Mouse (Mus musculus) heart, adult 2 months (tissue): ENCODE data around the gene Hnrnpul1. TPM values are rescaled to one million over a fixed set of nuclear protein-coding genes. Genes with fewer than 3 reads are reported as not detected.

Experiments
- DNase-seq, 2 experiments: peaks; one replicate each; pipeline ENCODE4 v3.0.0; 2021
- H3K27ac ChIP-seq: fragments of 200-600 bp; 2 replicates; pipeline ENCODE4 v1.8.1; 2022
- H3K27me3 ChIP-seq: fragments of 200-500 bp; 2 replicates; pipeline ENCODE4 v1.6.1; 2012; ENCODE audit warnings: mild to moderate bottlenecking, low read length, inconsistent platforms, mixed read lengths; ENCODE audit not compliant: control insufficient read depth, insufficient read depth
- H3K36me3 ChIP-seq: fragments of 200-500 bp; 2 replicates; pipeline ENCODE4 v1.6.1; 2012; ENCODE audit warnings: low read length, inconsistent platforms; ENCODE audit not compliant: control insufficient read depth, insufficient read depth
- H3K4me1 ChIP-seq: fragments of 200-500 bp; 2 replicates; pipeline ENCODE4 v1.6.1; 2011; ENCODE audit warnings: low read length; ENCODE audit not compliant: control insufficient read depth, insufficient read depth
- H3K4me3 ChIP-seq: fragments of 200-600 bp; 2 replicates; pipeline ENCODE4 v1.8.1; 2022
- H3K79me2 ChIP-seq: fragments of 200-500 bp; replicated peaks from 2 replicates; pipeline ENCODE4 v1.6.1; 2012; ENCODE audit warnings: mild to moderate bottlenecking, inconsistent platforms, low read length, moderate library complexity, mixed read lengths; ENCODE audit not compliant: control insufficient read depth, insufficient read depth
- H3K9ac ChIP-seq: fragments of 200-500 bp; 2 replicates; pipeline ENCODE4 v1.6.1; 2012; ENCODE audit warnings: low read depth, mild to moderate bottlenecking, control low read depth, inconsistent platforms, low read length, mixed read lengths
- CTCF ChIP-seq: fragments of 200-600 bp; IDR thresholded peaks from 2 replicates; pipeline ENCODE4 v1.8.1; 2022; ENCODE audit warnings: antibody characterized with exemption, mild to moderate bottlenecking, moderate library complexity
- EP300 ChIP-seq: fragments of 200-500 bp; IDR thresholded peaks from 2 replicates; pipeline ENCODE4 v1.6.1; 2011; ENCODE audit warnings: low read depth, low read length, control low read depth; ENCODE audit not compliant: insufficient read depth
- POLR2A ChIP-seq: fragments of 200-500 bp; IDR thresholded peaks from 2 replicates; pipeline ENCODE4 v1.6.1; 2011; ENCODE audit warnings: mild to moderate bottlenecking, low read depth, low read length, control low read depth; ENCODE audit not compliant: insufficient read depth
- WGBS: fragments of 180-500 bp; shearing (Covaris S2); methylation state at CpG from one replicate; pipeline ENCODE4 v1.1.7; 2018; 5-methylcytosine and 5-hydroxymethylcytosine counted together
- intact Hi-C: fragments of 180-260 bp; cut with DNase I; formaldehyde crosslinking; loops from one replicate; pipeline ENCODE4 v1.15.1; 2025
- polyA plus RNA-seq: library from polyadenylated mRNA; depleted of rRNA; stranded (reverse); fragments of >200 nt; gene quantifications from 2 replicates; pipeline ENCODE4 v1.2.3, GENCODE M21; 2012
- total RNA-seq, 2 experiments: library from RNA; stranded (reverse); gene quantifications; 2 replicates each; pipeline ENCODE4 v1.2.3; 2021

Hnrnpul1 gene
- total and polyA plus RNA-seq, 3 experiments: 29.4 to 76.2 (median 71.0) TPM

GRCm38 (mm10) chr7:25683474-25684180 is 70.9 kb downstream of the Hnrnpul1 start:
- H3K27ac ChIP-seq: no peak overlapping the region
- TF ChIP-seq POLR2A (0 out of 2 replicates have a peak, but pooled peaks have one; percentile 24), EP300 (no peak), CTCF (no peak)
- peak in 1 of 2 experiments; percentile 54 for DNase-seq
- H3K4me3 ChIP-seq: no peak overlapping the region
- no peaks in the 10 kb centered on the region for H3K79me2 ChIP-seq
- H3K36me3 ChIP-seq: no peaks in the 10 kb centered on the region
- intact Hi-C loops: no loop called here
- no peaks in the 10 kb centered on the region for H3K27me3 ChIP-seq
- no peak overlapping the region for H3K9ac ChIP-seq
- 49% methylated on average over 7 of the region's 7 CpGs for WGBS
- peaks cover 2% of the 10 kb centered on the region; the same call in 1 of the 2 replicates for H3K4me1 ChIP-seq

- Histone ChIP-seq H3K27ac (peak overlapping the region; percentile 96), H3K4me1 (peaks cover 2% of the 10 kb centered on the region; the same call in 1 of the 2 replicates), H3K79me2 (no peaks in the 10 kb centered on the region), H3K27me3 (no peaks in the 10 kb centered on the region), H3K36me3 (no peaks in the 10 kb centered on the region), H3K4me3 (no peak overlapping the region; the same call in 1 of the 2 replicates), H3K9ac (no peak overlapping the region)
- 50% methylated on average over 15 of the region's 15 CpGs for WGBS
- no peak for DNase-seq
- TF ChIP-seq CTCF (no peak), POLR2A (no peak), EP300 (no peak)
- intact Hi-C loops: no loop called here
Observed at GRCm38 (mm10) chr7:25681341-25682231, 73.0 kb downstream of the Hnrnpul1 start.

GRCm38 (mm10) chr7:25680514-25681258 is 73.9 kb downstream of the Hnrnpul1 start, which contains the start of gene B9d2:
TSS of gene B9d2 (plus strand) at chr7:25680780.
- 0 out of 2 replicates have a peak, but pooled peaks have one; percentile 49 for TF ChIP-seq EP300
- no peak for TF ChIP-seq CTCF
- TF ChIP-seq POLR2A: peak; percentile 71
- Histone ChIP-seq H3K27me3 (no peaks in the 10 kb centered on the region), H3K4me1 (peaks cover 2% of the 10 kb centered on the region; the same call in 1 of the 2 replicates), H3K36me3 (no peaks in the 10 kb centered on the region), H3K4me3 (peak within 1 kb of the TSS; percentile 88), H3K9ac (peak within 1 kb of the TSS; percentile 84), H3K79me2 (no peaks in the 10 kb centered on the region), H3K27ac (peak within 1 kb of the TSS; percentile 96)
- DNase-seq: peak; percentile 97
- WGBS: under 1% methylated on average over 46 of the region's 46 CpGs
- intact Hi-C loops: no loop called here

GRCm38 (mm10) chr7:25679971-25680370 is 74.6 kb downstream of the Hnrnpul1 start:
- TF ChIP-seq CTCF (peak; percentile 51), POLR2A (no peak), EP300 (no peak)
- H3K9ac ChIP-seq: no peak overlapping the region
- 8% methylated on average over 6 of the region's 6 CpGs for WGBS

GRCm38 (mm10) chr7:25677013-25677412 is 77.5 kb downstream of the Hnrnpul1 start:
- H3K4me1 ChIP-seq: peaks cover 4% of the 10 kb centered on the region; the same call in 1 of the 2 replicates
- no peaks in the 10 kb centered on the region; the same call in 1 of the 2 replicates for H3K27me3 ChIP-seq
- no peak overlapping the region for H3K4me3 ChIP-seq
- no peak overlapping the region for H3K27ac ChIP-seq
- intact Hi-C loops: loop anchor here (2.0 kb wide), 1 partner anchor 16 kb away; no protein-coding TSS in a partner anchor
- 82% methylated on average over 7 of the region's 7 CpGs for WGBS
- H3K79me2 ChIP-seq: no peaks in the 10 kb centered on the region
- no peak overlapping the region for H3K9ac ChIP-seq
- H3K36me3 ChIP-seq: no peaks in the 10 kb centered on the region
- no peak for DNase-seq
- TF ChIP-seq EP300 (no peak), CTCF (no peak), POLR2A (no peak)

More at GRCm38 (mm10) chr7:25679971-25680370, 74.6 kb downstream of the Hnrnpul1 start:
- no peaks in the 10 kb centered on the region for H3K36me3 ChIP-seq
- H3K79me2 ChIP-seq: no peaks in the 10 kb centered on the region
- peak in 1 of 2 experiments; percentile 27 for DNase-seq
- intact Hi-C loops: no loop called here
- H3K27ac ChIP-seq: peak overlapping the region; percentile 96
- peak overlapping the region; percentile 88 for H3K4me3 ChIP-seq
- H3K27me3 ChIP-seq: no peaks in the 10 kb centered on the region
- peaks cover 2% of the 10 kb centered on the region; the same call in 1 of the 2 replicates for H3K4me1 ChIP-seq
